Mouse (Mus musculus): ENCODE measurements at regions not wholly inside any gene's neighbourhood (a gene's known extent, or its start where the extent isn't known, plus 50 kb on each side); places are given as distances from the start of the nearest gene placed in this dataset.
A peak's percentile ranks its signal among the peaks of the same experiment; 100 is the strongest.

- DNase-seq = no peak
These were observed 56.6 kb downstream of the Sucnr1 start for GRCm38 (mm10) chr3:60138319-60138718.

GRCm38 (mm10) chr3:60159865-60160264, 78.2 kb downstream of the Sucnr1 start:
- no peak for DNase-seq

GRCm38 (mm10) chr3:60167633-60168032, 86.0 kb downstream of the Sucnr1 start:
- DNase-seq = no peak

GRCm38 (mm10) chr3:60168135-60168926, 86.7 kb downstream of the Sucnr1 start:
- DNase-seq = no peak

- DNase-seq = no peak
These were observed 87.9 kb downstream of the Sucnr1 start for GRCm38 (mm10) chr3:60169606-60170005.

- peak; percentile 33 for DNase-seq
These were observed 102.8 kb downstream of the Sucnr1 start for GRCm38 (mm10) chr3:60184481-60184880.

- no peak for DNase-seq
These were observed 114.4 kb downstream of the Sucnr1 start for GRCm38 (mm10) chr3:60196031-60196430.

- DNase-seq = no peak
These were observed 126.3 kb downstream of the Sucnr1 start for GRCm38 (mm10) chr3:60207936-60208335.

- DNase-seq = no peak
These were observed 137.3 kb downstream of the Sucnr1 start for GRCm38 (mm10) chr3:60218938-60219337.

- no peak for DNase-seq
These were observed 159.0 kb downstream of the Sucnr1 start for GRCm38 (mm10) chr3:60240664-60241063.

- no peak for DNase-seq
These were observed 185.2 kb downstream of the Sucnr1 start for GRCm38 (mm10) chr3:60266666-60267415.

- no peak for DNase-seq
These were observed 185.9 kb downstream of the Sucnr1 start for GRCm38 (mm10) chr3:60267416-60268174.

- no peak for DNase-seq
These were observed 188.8 kb downstream of the Sucnr1 start for GRCm38 (mm10) chr3:60270463-60270862.

- DNase-seq = no peak
These were observed 192.1 kb downstream of the Sucnr1 start for GRCm38 (mm10) chr3:60273744-60274143.

GRCm38 (mm10) chr3:60275249-60275838, 193.7 kb downstream of the Sucnr1 start:
- no peak for DNase-seq

GRCm38 (mm10) chr3:60277791-60278190, 194.8 kb upstream of the Mbnl1 start:
- DNase-seq = no peak

GRCm38 (mm10) chr3:60281229-60281628, 191.4 kb upstream of the Mbnl1 start:
- DNase-seq = no peak

- DNase-seq = no peak
These were observed 190.6 kb upstream of the Mbnl1 start for GRCm38 (mm10) chr3:60281959-60282495.

- no peak for DNase-seq
These were observed 180.5 kb upstream of the Mbnl1 start for GRCm38 (mm10) chr3:60292142-60292541.

- no peak for DNase-seq
These were observed 179.7 kb upstream of the Mbnl1 start for GRCm38 (mm10) chr3:60292940-60293339.

GRCm38 (mm10) chr3:60305399-60305798, 167.2 kb upstream of the Mbnl1 start:
- no peak for DNase-seq

GRCm38 (mm10) chr3:60310402-60310801, 162.2 kb upstream of the Mbnl1 start:
- no peak for DNase-seq
